Mouse (Mus musculus): ENCODE measurements around the gene Shmt2. TPM values are rescaled to one million over a fixed set of nuclear protein-coding genes. Genes with fewer than 3 reads are reported as not detected.
A peak's percentile ranks its signal among the peaks of the same experiment; 100 is the strongest.

Gene Shmt2
- 102 and 104 TPM in 2 replicates for polyA plus RNA-seq (2014; fragmentation: Nextera tagmentation; extraction: Ambion mirVana)

- Histone ChIP-seq H3K9ac (ENCODE audit: low read length) (peak within 1 kb of the TSS; percentile 37), H3K36me3 (ENCODE audit: control insufficient read depth, insufficient read depth, low read length) (peaks cover 17% of the 10 kb centered on the region), H3K4me3 (ENCODE audit: low read depth, low read length) (peak within 1 kb of the TSS; percentile 39), H3K27me3 (ENCODE audit: control insufficient read depth, insufficient read depth, low read length) (peaks cover 27% of the 10 kb centered on the region), H3K4me1 (ENCODE audit: control insufficient read depth, insufficient read depth, low read length) (peaks cover 42% of the 10 kb centered on the region), H3K9me3 (ENCODE audit: control insufficient read depth, low read length) (no peaks in the 10 kb centered on the region), H3K27ac (replicated peaks; ENCODE audit: low read depth, low read length) (no peak within 1 kb of the TSS), H3K4me2 (ENCODE audit: low read depth, severe bottlenecking) (peak within 1 kb of the TSS; percentile 60)
- DNase-seq (ENCODE audit: low spot score): peak; percentile 94
- peak; percentile 26; the same call in 1 of the 2 replicates for ATAC-seq (ENCODE audit: insufficient number of reproducible peaks, low FRiP score, low TSS enrichment, low read depth)
- under 1% methylated on average over 21 of the region's 21 CpGs for WGBS
Observed at GRCm38 (mm10) chr10:127522088-127522581, at the start of gene Shmt2. TSS of gene Shmt2 (minus strand) at chr10:127522444.

DNA sequence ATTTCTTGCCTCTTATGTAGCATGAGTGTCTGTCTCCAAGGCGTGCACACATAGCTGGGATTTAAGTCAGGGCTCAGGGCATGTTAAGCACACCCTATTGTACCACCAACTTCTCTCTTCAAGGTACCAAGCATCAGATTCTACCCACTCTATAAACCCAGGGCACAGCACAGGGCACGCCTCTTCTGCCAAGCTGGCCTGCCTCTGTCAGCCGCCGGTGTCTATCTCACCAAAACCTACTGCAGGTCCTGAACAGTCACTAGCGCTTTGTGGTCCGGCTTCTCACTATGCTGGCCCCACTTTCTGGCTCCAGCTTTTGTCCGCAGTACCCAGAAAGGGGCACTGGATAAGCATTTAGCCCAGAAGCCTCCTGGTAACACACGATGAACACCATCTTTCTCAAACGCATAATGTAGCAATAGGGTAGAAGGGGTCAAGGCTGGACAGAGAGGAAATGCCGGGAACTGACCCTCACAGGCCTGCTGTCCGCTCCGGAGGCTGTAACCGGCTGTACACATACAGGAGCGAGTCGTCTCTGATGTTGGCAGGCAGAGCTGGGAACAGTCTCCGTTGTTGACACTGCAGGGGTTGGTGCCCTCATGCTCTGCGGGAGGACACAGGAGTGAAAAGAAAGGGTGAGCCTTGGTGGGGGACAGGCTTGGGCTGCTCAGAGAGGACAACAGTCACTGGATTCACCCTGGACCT is 48.8 kb upstream of the Shmt2 start:
- H3K36me3 ChIP-seq (ENCODE audit: control insufficient read depth, insufficient read depth, low read length): peaks cover 21% of the 10 kb centered on the region
- 91% methylated on average over 17 of the region's 17 CpGs for WGBS

DNA sequence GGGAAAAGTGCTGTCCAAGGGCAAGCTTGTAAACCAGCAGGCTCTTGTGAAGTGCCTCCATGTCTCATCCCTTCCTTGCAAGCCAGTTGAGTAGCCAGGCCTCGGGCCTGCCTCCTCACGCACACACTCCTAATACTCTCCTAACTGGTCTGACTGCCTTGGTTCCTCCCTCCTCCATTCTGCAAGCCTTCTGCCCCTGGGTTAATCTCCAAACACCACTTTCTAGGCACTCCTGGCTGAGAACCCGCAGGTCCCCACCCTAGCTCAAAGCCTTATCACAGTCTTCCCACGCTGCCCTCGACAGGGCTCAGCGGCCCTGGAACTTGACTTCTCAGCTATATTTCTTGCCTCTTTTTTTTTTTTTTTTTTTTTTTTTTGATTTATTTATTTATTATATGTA is 48.1 kb upstream of the Shmt2 start:
- H3K4me1 ChIP-seq (ENCODE audit: control insufficient read depth, insufficient read depth, low read length): no peaks in the 10 kb centered on the region
- ATAC-seq (ENCODE audit: insufficient number of reproducible peaks, low FRiP score, low TSS enrichment, low read depth): no peak
- DNase-seq (ENCODE audit: low spot score): no peak
- 76% methylated on average over 6 of the region's 6 CpGs for WGBS
- peaks cover 19% of the 10 kb centered on the region for H3K36me3 ChIP-seq (ENCODE audit: control insufficient read depth, insufficient read depth, low read length)
- no peak overlapping the region; the same call in 1 of the 2 replicates for H3K9ac ChIP-seq (ENCODE audit: low read length)
- no peaks in the 10 kb centered on the region for H3K27me3 ChIP-seq (ENCODE audit: control insufficient read depth, insufficient read depth, low read length)
- H3K27ac ChIP-seq (replicated peaks; ENCODE audit: low read depth, low read length): no peak overlapping the region
- no peak overlapping the region for H3K4me3 ChIP-seq (ENCODE audit: low read depth, low read length)
- no peaks in the 10 kb centered on the region for H3K9me3 ChIP-seq (ENCODE audit: control insufficient read depth, low read length)
- H3K4me2 ChIP-seq (ENCODE audit: low read depth, severe bottlenecking): no peak overlapping the region

More for the DNA sequence above, 48.8 kb upstream of the Shmt2 start:
- no peaks in the 10 kb centered on the region for H3K27me3 ChIP-seq (ENCODE audit: control insufficient read depth, insufficient read depth, low read length)
- H3K4me2 ChIP-seq (ENCODE audit: low read depth, severe bottlenecking): no peak overlapping the region
- no peak for DNase-seq (ENCODE audit: low spot score)
- no peak for ATAC-seq (ENCODE audit: insufficient number of reproducible peaks, low FRiP score, low TSS enrichment, low read depth)
- H3K4me1 ChIP-seq (ENCODE audit: control insufficient read depth, insufficient read depth, low read length): no peaks in the 10 kb centered on the region
- H3K4me3 ChIP-seq (ENCODE audit: low read depth, low read length): no peak overlapping the region
- H3K9ac ChIP-seq (ENCODE audit: low read length): no peak overlapping the region
- H3K27ac ChIP-seq (replicated peaks; ENCODE audit: low read depth, low read length): no peak overlapping the region
- H3K9me3 ChIP-seq (ENCODE audit: control insufficient read depth, low read length): no peaks in the 10 kb centered on the region

- no peak overlapping the region for H3K4me3 ChIP-seq (ENCODE audit: low read depth, low read length)
- H3K9ac ChIP-seq (ENCODE audit: low read length): no peak overlapping the region
- WGBS: 29% methylated on average over 3 of the region's 3 CpGs
- H3K36me3 ChIP-seq (ENCODE audit: control insufficient read depth, insufficient read depth, low read length): peaks cover 11% of the 10 kb centered on the region
- DNase-seq (ENCODE audit: low spot score) (peak; percentile 89), ATAC-seq (ENCODE audit: insufficient number of reproducible peaks, low FRiP score, low TSS enrichment, low read depth) (no peak)
- H3K27me3 ChIP-seq (ENCODE audit: control insufficient read depth, insufficient read depth, low read length): no peaks in the 10 kb centered on the region
- H3K9me3 ChIP-seq (ENCODE audit: control insufficient read depth, low read length): no peaks in the 10 kb centered on the region
- H3K27ac ChIP-seq (replicated peaks; ENCODE audit: low read depth, low read length): no peak overlapping the region
- H3K4me2 ChIP-seq (ENCODE audit: low read depth, severe bottlenecking): no peak overlapping the region
- no peaks in the 10 kb centered on the region for H3K4me1 ChIP-seq (ENCODE audit: control insufficient read depth, insufficient read depth, low read length)
Observed at GRCm38 (mm10) chr10:127569450-127569849, 47.2 kb upstream of the Shmt2 start.

DNA sequence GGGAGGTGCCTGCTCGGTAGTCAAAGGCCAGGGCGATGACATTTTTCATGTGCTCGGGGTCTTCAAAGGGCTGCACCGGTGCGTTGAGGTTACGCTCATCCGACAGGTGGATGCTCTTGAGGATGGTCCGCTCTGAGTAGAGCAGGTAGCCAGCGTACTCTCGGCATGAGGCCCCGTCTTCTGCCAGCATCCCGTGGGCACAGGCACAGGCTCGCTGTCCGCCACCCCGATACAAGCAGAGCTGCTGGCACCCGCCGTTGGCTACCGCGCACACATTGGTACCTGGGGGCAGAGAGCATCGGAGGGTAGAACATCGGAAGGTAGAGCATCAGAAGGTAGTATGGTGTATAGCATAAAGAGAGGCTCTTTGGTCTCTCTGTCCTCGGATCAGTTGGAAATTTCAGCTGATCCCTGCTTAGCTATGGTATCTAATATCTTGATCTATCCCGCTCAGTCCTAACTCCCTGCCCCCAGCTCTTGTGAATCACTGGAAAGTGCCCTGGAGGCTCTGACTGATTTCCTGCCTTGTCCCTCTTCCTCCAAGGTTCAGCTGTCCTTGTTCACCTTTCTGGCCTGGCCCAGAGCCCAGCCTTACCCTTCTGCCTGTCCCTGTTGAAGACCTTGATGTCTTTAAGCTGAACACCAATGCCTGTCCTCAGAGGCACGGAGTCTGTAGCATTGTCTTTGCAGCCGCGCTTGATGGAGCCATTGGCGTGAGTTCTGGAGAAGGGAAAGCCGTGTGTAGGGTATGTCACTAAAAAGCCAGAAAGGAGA is 44.5 kb upstream of the Shmt2 start:
- no peak for DNase-seq (ENCODE audit: low spot score)
- Histone ChIP-seq H3K9ac (ENCODE audit: low read length) (no peak overlapping the region), H3K36me3 (ENCODE audit: control insufficient read depth, insufficient read depth, low read length) (peaks cover 14% of the 10 kb centered on the region), H3K27ac (replicated peaks; ENCODE audit: low read depth, low read length) (no peak overlapping the region), H3K27me3 (ENCODE audit: control insufficient read depth, insufficient read depth, low read length) (no peaks in the 10 kb centered on the region), H3K9me3 (ENCODE audit: control insufficient read depth, low read length) (no peaks in the 10 kb centered on the region), H3K4me2 (ENCODE audit: low read depth, severe bottlenecking) (no peak overlapping the region), H3K4me1 (ENCODE audit: control insufficient read depth, insufficient read depth, low read length) (no peaks in the 10 kb centered on the region), H3K4me3 (ENCODE audit: low read depth, low read length) (no peak overlapping the region)
- WGBS: 95% methylated on average over 28 of the region's 28 CpGs
- ATAC-seq (ENCODE audit: insufficient number of reproducible peaks, low FRiP score, low TSS enrichment, low read depth): no peak

DNA sequence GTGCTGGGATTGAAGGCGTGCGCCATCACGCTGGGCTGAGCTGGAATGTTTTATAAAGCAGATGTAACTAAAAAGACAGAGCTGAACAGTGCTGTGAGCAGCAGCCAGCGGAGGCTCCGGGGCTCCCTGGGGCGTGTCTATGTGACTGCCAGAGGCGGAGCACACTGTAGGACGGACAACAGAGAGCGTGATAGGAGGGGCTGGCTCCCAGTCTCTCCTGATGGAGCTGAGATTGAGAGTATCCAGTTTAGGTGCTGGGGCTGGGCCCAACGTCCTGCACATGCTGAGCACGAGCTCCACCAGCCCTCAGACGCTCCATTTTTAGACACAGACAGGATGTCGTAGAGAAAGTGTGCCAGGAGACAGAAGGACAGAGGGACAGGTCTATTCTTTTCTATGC is 42.1 kb upstream of the Shmt2 start:
- WGBS: 66% methylated on average over 13 of the region's 13 CpGs
- ATAC-seq (ENCODE audit: insufficient number of reproducible peaks, low FRiP score, low TSS enrichment, low read depth) (0 out of 2 replicates have a peak, but pooled peaks have one; percentile 11), DNase-seq (ENCODE audit: low spot score) (no peak)
- no peak overlapping the region for H3K9ac ChIP-seq (ENCODE audit: low read length)
- no peak overlapping the region for H3K27ac ChIP-seq (replicated peaks; ENCODE audit: low read depth, low read length)
- no peaks in the 10 kb centered on the region for H3K27me3 ChIP-seq (ENCODE audit: control insufficient read depth, insufficient read depth, low read length)
- no peak overlapping the region for H3K4me3 ChIP-seq (ENCODE audit: low read depth, low read length)
- H3K4me1 ChIP-seq (ENCODE audit: control insufficient read depth, insufficient read depth, low read length): no peaks in the 10 kb centered on the region
- H3K4me2 ChIP-seq (ENCODE audit: low read depth, severe bottlenecking): no peak overlapping the region
- no peaks in the 10 kb centered on the region for H3K9me3 ChIP-seq (ENCODE audit: control insufficient read depth, low read length)
- H3K36me3 ChIP-seq (ENCODE audit: control insufficient read depth, insufficient read depth, low read length): peaks cover 25% of the 10 kb centered on the region

- WGBS: 82% methylated on average over 8 of the region's 8 CpGs
- no peaks in the 10 kb centered on the region for H3K27me3 ChIP-seq (ENCODE audit: control insufficient read depth, insufficient read depth, low read length)
- DNase-seq (ENCODE audit: low spot score) (no peak), ATAC-seq (ENCODE audit: insufficient number of reproducible peaks, low FRiP score, low TSS enrichment, low read depth) (no peak)
- no peak overlapping the region for H3K4me3 ChIP-seq (ENCODE audit: low read depth, low read length)
- no peak overlapping the region for H3K27ac ChIP-seq (replicated peaks; ENCODE audit: low read depth, low read length)
- H3K4me2 ChIP-seq (ENCODE audit: low read depth, severe bottlenecking): no peak overlapping the region
- H3K4me1 ChIP-seq (ENCODE audit: control insufficient read depth, insufficient read depth, low read length): no peaks in the 10 kb centered on the region
- no peaks in the 10 kb centered on the region for H3K9me3 ChIP-seq (ENCODE audit: control insufficient read depth, low read length)
- H3K9ac ChIP-seq (ENCODE audit: low read length): no peak overlapping the region
- peaks cover 26% of the 10 kb centered on the region for H3K36me3 ChIP-seq (ENCODE audit: control insufficient read depth, insufficient read depth, low read length)
Observed at GRCm38 (mm10) chr10:127563840-127564239, 41.6 kb upstream of the Shmt2 start.

DNA sequence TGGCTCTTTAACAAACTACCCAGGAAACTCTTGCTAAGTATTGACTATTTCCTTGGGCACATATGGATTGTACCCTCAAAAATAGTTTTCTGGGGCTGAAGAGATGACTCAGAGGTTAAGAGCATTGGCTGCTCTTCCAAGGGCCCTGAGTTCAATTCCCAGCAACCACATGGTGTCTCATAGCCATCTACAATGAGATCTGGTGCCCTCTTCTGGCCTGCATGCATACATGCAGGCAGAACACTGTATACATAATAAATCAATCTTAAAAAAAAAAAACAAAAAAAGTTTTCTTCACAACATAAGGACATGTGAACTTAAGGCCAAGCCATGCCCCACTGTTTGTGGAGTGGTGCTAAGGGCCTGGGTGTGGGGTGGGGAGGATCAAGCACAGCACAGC is 38.9 kb upstream of the Shmt2 start:
- H3K27ac ChIP-seq (replicated peaks; ENCODE audit: low read depth, low read length): no peak overlapping the region
- ATAC-seq (ENCODE audit: insufficient number of reproducible peaks, low FRiP score, low TSS enrichment, low read depth) (no peak), DNase-seq (ENCODE audit: low spot score) (no peak)
- H3K36me3 ChIP-seq (ENCODE audit: control insufficient read depth, insufficient read depth, low read length): peaks cover 47% of the 10 kb centered on the region
- H3K4me3 ChIP-seq (ENCODE audit: low read depth, low read length): no peak overlapping the region
- H3K9ac ChIP-seq (ENCODE audit: low read length): no peak overlapping the region
- H3K4me1 ChIP-seq (ENCODE audit: control insufficient read depth, insufficient read depth, low read length): no peaks in the 10 kb centered on the region
- peaks cover under 1% of the 10 kb centered on the region; the same call in 1 of the 2 replicates for H3K9me3 ChIP-seq (ENCODE audit: control insufficient read depth, low read length)
- H3K4me2 ChIP-seq (ENCODE audit: low read depth, severe bottlenecking): no peak overlapping the region
- no peaks in the 10 kb centered on the region for H3K27me3 ChIP-seq (ENCODE audit: control insufficient read depth, insufficient read depth, low read length)
